Mouse (Mus musculus) spleen, postnatal 10 days (tissue): ENCODE results near the gene Il11ra2.
"Not testable (repeated sequence)": the region's sequence is repeated elsewhere in the genome, so short reads cannot be mapped to it uniquely, and the experiment has no call there.

Source experiments
- DNase-seq, 2 experiments: peaks; one replicate each; pipeline ENCODE4 v3.0.0; 2021 to 2022; ENCODE audit warnings: low spot score in 2 of 2

The Il11ra2 gene

DNA sequence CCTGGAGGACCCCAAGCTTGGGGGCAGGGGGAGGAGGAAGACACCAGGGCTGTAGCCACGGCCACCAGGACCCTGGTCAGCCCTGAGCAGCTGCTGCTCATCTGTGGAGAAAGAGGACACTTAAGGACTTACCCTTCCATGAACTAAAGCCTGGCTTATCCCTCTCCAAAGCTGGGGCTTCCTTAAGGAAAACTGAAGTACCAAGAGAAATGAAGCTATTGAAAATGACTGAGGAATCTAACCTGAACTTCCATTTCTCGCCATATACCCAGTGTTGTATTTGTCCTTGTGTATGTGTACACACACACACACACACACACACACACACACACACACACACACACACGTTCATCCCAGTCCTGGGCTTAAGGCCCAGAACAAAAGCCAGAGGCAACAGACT, at the start of gene Il11ra2:
Gene Il11ra2 (minus strand): TSS at position 101 of the 400 bp plus-strand sequence.
- not testable (repeated sequence) for DNase-seq

DNA sequence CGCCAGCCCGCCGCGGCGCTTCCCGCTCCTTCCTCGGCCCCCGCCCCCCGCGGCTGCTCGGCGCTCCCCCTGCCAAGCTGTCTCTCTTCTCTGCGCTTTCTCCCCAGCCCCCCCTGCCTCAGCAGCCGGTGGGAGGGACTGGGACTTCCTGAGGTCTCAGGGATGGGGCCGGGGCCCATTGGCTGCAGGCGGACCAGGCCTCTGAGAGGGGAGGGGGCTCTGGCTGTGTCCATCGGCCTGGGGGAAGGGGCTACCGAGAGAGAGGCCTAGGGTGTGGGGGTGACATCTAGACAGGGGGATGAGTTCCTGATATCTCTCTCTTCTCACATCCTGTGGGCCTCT, 20.5 kb upstream of the Il11ra2 start:
- not testable (repeated sequence) for DNase-seq

DNA sequence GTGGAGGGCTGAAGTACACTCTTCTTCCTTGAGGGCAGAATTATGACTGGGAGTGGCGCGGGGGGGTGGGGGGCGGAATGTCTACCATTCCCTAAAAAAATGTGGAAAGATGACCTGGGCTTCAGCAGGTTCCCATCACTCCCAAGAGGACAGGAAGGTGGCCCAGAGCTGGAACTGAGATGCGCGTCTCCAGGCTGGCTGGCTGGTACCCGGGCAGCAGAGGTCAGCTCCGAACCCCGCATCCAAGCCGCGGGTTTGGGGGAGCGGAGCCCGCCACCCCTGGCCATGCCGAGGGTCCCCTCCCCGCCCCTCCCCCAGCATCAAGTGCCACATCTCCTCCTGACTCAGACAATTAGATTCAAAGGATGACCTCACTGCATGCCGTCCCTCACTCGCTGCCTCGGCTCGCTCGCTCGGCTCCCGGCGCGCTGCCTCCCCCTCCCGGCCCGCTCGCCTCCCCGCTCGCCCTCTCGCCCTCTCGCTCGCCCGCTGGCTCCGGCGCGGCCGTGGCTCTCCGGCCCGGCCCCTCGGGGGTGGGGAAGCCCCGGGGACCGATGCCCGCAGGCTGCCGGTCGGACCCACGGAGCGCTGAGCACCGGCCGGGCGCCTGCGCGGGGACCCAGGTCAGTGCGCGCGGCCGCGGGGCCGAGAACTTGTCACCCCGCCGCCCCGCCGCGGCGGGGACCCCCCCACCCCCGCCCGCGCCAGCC, 19.9 kb upstream of the Il11ra2 start:
- not testable (repeated sequence) for DNase-seq

DNA sequence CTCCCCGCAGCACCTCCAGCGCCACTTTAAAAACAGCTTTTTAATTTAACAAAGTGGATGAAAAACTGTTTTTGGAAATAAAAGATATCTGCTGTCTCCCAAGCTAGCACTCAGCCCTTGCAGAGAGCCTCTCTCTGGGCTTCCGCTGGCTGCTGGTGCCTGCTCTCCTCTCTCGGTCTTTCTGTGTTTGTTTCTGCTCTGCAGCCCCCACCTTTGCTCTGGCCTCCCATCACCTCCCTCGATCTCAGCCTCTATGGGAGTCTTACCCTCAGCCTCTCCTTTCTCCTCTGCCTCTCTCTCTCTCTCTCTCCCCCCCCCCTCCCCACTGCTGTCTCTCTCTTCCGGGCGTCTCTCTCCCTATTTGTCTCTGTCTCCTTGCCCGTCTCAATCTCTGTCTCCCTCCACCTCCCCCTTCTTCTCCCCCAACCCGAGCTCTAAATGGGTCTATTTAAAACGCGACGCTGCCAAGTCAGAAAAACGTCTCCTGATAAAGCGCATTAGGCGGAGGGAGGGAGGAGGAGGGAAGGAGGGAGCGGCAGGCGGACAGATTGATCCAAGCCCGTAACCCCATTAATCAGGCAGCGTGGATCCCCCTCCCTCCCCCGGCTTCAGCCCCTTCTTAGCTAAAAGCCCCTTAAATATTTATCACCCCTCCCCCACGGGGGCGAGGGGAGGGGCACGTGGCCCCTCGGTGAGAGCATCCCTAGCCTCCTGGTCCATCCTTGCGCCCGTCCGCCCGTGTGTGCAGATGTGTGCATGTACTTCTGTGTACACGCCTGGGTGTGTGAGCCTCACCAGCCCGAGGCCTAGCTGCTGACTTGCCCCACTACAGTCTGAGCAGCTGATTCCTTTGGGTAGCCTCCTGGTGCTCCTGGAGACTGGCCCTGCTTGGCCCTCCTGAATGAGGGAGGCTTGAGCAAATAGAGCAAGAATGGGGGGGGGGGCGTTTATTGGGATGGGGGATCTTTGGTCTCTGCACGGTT, 19.0 kb upstream of the Il11ra2 start:
- not testable (repeated sequence) for DNase-seq

DNA sequence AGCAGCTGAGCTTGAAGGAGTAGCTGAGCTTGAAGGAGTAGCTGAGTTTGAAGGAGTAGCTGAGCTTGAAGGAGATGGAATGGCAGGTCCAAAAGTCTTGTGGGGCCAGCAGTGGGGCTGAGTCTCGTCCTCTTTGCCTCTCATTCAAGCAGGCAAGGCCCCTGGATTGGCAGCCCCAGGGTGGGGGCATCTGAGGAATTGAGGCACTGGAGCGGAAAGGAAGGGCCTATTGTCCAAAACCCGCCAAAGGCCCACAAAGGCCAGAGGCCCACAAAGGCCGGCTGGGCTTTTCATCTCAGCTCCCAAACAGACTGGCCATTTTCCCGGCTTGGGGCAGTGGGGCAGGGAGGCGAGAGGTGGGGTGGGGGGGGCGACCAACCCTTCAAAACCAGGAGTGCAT, 17.7 kb upstream of the Il11ra2 start:
- DNase-seq = not testable (repeated sequence)

DNA sequence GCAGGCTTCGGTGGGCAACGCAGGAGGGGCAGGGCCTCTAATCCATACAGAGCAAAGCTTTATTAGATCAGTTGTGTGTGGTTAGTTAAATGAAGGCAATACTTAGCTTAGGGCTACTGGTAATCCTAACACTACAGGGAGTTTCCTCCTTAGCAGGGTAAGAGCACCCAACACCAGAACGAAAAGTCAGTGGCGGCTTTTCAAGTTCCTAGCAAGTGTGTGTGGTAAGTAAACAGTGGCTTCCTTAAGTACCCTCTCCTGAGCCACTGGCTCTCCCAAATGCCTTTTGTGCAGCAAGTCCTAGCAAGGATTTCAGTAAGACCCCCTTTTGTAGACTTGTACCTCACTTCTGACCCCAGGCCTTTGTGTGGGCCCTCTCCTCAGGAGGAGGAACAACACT, 13.7 kb upstream of the Il11ra2 start:
- DNase-seq = not testable (repeated sequence)

DNA sequence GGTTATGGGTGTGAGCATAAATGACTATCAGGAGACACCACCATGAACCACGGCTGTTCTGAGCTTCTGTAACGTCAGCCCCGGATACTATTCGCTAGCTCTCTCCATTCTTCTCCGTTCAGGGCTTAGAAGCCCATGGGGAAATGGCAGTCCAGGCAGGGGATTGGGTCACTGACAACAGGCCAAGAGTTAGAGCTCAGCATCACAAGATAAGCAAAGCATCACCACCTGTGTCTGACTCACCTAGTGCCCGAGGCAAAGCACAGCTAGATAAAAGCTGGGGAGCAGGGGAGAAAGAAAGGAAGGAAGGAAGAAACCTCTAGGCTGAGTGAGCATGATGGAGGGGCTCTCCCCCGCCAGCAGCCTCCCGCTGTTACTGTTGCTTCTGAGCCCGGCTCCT, 6.7 kb downstream of the Il11ra2 start, which contains the start of gene Ccl27b:
Gene Ccl27b (plus strand): TSS at position 301 of the 400 bp plus-strand sequence.
- DNase-seq = not testable (repeated sequence)

DNA sequence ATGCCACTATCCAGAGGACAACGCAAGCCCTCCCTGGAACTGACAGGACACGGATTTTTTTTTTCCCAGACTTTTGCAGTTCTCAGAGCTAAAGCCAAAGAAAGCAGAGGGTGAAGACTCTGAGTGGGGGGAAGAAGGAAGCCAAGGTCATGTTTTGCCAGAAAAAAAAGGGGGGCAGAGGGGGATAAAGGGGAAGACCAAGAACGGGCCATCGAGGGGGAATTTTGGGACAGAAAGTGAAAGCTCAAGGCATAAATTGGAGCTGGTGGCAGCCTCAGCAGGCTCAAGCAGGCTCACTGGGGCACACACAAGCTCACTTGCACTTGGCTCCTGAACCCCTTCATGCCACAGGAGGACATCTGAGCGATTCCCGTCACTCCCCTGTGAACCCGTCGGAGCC, 32.3 kb downstream of the Il11ra2 start, which contains the start of gene Gm2564:
Gene Gm2564 (plus strand): TSS at position 301 of the 400 bp plus-strand sequence.
- DNase-seq = not testable (repeated sequence)

DNA sequence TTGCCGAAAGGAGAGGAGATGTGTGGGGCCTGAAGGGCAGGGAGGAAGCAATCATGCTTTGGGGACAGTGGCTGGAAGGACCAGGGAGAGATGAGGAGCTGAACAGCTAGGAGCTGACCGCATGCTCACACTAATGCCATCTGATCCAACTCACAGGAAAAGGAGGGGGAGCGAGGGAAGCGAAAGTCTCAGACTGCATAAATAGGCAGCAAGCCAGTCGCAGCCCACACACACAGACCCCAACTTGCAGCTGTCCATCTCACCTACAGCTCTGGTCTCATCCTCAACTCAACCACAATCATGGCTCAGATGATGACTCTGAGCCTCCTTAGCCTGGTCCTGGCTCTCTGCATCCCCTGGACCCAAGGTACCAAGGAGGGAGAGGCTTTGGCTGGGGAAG, 49.8 kb downstream of the Il11ra2 start, which contains the start of gene Gm10591:
Gene Gm10591 (plus strand): TSS at position 301 of the 400 bp plus-strand sequence.
- DNase-seq = not testable (repeated sequence)
